Mouse (Mus musculus): Measurements from ENCODE around the gene Pex10.
"Not testable (repeated sequence)": the region's sequence is repeated elsewhere in the genome, so short reads cannot be mapped to it uniquely, and the experiment has no call there.

Gene Pex10

DNA sequence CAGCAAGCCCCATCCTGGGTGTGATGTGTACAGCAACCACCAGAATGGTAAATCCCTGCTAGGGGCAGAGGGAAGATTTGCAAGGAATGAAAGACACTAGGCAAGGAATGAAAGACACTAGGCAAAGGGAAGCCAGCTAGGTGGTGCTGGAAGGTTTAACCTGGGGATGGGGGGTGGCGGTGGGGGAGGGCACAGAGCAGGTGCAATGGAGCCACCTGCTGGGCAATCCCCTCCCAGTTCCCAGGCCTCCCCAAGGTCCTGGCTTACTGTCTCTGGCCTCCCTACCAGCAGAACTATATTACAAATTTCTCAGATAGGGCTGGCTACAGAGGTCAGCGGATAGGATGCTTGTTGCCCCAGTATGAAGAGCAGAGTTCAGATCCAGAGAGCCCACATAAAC is 2.3 kb upstream of the Pex10 start:
- no peak for DNase-seq (ENCODE audit: low spot score in 2 of 2)

GRCm38 (mm10) chr4:155065970-155066833 is 614 bp upstream of the Pex10 start:
- peak; percentile 79 to 88 for DNase-seq (ENCODE audit: low spot score in 2 of 2)

GRCm38 (mm10) chr4:155068357-155068972 is 1.6 kb downstream of the Pex10 start:
- DNase-seq (ENCODE audit: low spot score in 2 of 2): no peak

GRCm38 (mm10) chr4:155069191-155069590 is 2.4 kb downstream of the Pex10 start:
- peak in 1 of 2 experiments; percentile 39 for DNase-seq (ENCODE audit: low spot score in 2 of 2)

DNA sequence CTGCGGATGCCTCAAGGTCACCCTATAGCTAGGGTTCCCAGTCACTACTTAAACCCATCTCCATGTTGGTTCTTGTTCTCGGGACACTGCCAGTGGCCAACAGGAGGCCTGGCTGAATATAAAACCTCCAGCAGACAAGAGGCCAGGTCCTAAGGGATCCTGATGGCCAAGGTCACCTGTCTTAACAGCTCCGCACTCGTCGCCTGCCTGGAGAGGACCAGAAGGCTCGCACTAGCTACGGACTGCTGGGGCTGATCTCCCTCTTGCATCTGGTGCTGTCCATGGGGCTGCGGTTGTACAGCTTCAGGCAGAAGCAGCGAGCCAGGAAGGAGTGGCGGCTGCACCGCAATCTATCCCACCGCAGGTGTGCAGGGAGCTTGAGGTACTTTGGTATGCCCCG is 3.4 kb downstream of the Pex10 start:
- DNase-seq (ENCODE audit: low spot score in 2 of 2): no peak

DNA sequence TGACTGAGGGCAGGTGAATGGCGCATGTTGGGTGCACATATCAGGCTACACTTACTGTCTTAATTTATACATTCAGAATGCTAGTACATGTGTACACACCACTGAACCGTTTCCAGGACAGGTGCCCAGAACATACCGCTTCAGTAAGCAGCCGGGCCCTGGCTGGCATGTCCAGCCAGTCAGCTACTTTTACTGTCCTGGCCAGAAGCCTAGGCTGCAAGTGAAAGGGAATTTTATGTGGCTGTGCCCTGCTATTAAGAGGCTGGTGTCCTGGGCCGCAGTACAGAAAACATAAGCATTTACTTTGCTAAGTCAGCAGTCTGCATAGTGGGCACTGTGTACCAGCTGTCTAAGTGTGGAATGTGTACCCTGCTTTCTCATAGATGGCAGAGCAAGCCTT is 4.1 kb downstream of the Pex10 start:
- DNase-seq (ENCODE audit: low spot score in 2 of 2): no peak

DNA sequence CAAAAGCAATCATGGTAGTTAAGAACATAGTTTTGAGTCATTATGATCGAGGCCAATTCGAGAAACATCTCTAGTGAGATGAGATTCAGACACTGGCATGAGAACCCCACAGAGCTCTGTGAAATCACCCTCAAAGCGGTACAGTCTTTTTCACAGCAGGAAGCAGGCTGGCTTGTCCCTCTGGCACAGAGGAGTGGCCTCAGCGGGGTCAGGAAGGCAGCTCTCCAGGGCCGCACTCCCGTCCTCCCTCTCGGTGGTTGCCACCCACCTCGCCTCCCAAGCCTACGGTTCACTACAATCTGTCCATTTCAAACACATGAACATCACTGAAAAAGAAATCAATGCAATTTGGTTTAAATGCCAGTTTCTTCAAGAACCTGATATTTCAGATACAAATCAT is 7.6 kb downstream of the Pex10 start:
- no peak for DNase-seq (ENCODE audit: low spot score in 2 of 2)

- no peak for DNase-seq (ENCODE audit: low spot score in 2 of 2)
These were observed 8.3 kb downstream of the Pex10 start for GRCm38 (mm10) chr4:155075137-155075536.

- no peak for DNase-seq (ENCODE audit: low spot score in 2 of 2)
These were observed 9.0 kb downstream of the Pex10 start for GRCm38 (mm10) chr4:155075813-155076212.

DNA sequence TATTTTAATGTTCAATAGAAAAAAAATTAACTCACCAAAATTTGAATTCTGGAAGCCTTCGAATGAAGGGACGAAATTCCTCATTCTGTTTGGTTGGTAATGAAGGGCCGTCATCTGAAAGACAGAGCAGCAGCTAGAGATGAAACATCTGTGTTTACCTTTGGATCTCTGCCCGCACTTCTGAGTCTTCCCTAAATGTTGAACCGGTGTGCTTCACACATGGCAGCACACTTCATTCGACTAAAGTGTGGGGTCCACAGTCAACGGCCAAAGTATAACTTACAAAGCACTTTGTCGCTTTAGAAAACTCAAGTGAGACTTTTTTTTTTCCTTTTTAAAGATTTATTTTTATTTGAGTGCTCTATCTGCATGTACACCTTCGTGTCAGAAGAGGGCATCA is 9.9 kb downstream of the Pex10 start:
- no peak for DNase-seq (ENCODE audit: low spot score in 2 of 2)

- not testable (repeated sequence) for DNase-seq (ENCODE audit: low spot score in 2 of 2)
These were observed 12.0 kb downstream of the Pex10 start for GRCm38 (mm10) chr4:155078808-155079207.

DNA sequence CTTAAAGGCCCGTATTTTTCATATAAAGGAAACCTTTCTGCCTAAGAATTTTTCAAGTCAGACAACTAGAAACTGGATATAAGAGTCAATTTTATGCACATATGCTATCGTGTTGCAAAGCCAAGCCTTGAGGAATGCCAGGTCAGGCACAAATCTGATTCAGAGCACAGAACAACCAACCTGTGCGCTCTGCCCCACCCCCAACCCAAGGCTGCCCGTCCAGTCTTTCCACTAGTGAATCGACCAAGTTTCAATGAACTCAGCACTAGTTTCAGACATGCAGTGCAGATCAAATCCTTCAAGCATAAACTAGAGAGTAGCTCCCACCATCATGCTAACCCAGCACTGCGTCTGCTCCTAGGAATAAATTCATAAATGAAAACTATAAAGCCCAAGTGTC is 12.8 kb downstream of the Pex10 start:
- no peak for DNase-seq (ENCODE audit: low spot score in 2 of 2)

- DNase-seq (ENCODE audit: low spot score in 2 of 2): no peak
These were observed 16.7 kb downstream of the Pex10 start for GRCm38 (mm10) chr4:155083553-155083952.

DNA sequence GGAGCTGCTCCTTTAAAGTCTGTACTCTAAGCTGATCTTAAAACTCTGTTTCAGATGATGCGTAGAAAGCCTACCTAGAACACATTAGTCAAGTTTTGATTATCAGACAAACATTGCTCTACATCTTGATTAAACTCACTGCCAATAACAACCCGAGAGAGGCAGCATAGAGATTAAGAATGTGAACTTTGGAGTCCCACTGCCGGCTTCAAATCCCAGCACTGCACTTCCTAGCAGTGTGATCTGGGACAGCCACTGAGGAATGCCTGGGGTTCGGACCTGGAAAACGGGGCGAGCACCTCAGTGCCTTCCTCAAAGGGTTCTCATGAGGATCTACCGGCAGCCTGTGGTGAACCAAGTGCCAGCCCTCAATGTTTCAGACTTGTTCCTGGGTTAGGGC is 17.5 kb downstream of the Pex10 start:
- no peak for DNase-seq (ENCODE audit: low spot score in 2 of 2)

- no peak for DNase-seq (ENCODE audit: low spot score in 2 of 2)
These were observed 18.6 kb downstream of the Pex10 start for GRCm38 (mm10) chr4:155085206-155086107.

DNA sequence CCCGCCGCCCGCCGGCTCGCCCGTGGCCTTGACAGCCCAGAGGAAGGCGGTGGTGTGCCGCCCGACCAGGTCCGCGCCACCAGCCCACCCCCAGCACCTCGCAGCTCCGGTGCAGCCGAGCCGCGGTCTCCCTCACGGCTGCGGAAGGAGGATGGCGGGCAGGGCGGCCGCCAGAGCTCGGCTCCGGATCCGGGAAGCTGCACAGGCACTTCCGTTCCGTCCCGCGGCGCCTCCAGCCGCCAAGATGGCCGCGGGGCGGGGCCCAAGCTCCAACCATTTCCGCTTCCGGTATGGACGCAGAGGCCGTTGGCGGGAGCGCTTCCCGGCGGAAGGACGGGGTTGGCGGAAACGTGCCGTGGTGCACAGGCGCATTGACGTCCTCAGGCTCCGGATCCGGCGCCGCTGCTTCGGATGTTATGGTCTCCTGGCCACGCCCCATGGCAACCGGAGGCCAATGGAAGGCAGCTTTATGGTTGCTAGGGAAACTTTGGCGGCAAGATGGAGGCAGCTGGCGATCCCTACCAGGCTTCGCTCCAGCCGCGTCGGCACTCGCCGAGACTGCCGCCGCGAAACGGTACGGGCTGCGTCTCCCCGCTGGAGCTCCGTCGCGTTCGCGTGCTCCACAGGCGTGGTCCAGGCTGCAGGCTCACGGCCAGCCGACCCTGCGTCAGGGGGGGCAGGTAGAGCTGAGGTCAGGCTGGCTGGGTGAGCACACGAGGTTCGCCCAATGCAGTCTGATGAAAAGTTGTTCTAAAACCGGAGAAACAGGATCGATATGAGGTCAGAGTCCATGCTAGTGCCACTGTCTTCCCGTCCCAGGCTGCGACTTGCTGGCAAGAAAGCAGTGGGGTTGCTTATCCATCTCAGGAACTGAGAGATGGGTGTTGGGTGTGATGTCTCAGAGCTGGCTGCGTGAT is 19.6 kb downstream of the Pex10 start, which contains the start of the genes Rer1 and Morn1:
TSS of gene Rer1 (minus strand) at position 275 of the 917 bp plus-strand sequence.
TSS of gene Morn1 (plus strand) at position 470 of the 917 bp plus-strand sequence.
- peak; percentile 99 to 100 for DNase-seq (ENCODE audit: low spot score in 2 of 2)

- no peak for DNase-seq (ENCODE audit: low spot score in 2 of 2)
These were observed 22.4 kb downstream of the Pex10 start for GRCm38 (mm10) chr4:155089241-155089640.

- no peak for DNase-seq (ENCODE audit: low spot score in 2 of 2)
These were observed 23.3 kb downstream of the Pex10 start for GRCm38 (mm10) chr4:155090147-155090546.

DNA sequence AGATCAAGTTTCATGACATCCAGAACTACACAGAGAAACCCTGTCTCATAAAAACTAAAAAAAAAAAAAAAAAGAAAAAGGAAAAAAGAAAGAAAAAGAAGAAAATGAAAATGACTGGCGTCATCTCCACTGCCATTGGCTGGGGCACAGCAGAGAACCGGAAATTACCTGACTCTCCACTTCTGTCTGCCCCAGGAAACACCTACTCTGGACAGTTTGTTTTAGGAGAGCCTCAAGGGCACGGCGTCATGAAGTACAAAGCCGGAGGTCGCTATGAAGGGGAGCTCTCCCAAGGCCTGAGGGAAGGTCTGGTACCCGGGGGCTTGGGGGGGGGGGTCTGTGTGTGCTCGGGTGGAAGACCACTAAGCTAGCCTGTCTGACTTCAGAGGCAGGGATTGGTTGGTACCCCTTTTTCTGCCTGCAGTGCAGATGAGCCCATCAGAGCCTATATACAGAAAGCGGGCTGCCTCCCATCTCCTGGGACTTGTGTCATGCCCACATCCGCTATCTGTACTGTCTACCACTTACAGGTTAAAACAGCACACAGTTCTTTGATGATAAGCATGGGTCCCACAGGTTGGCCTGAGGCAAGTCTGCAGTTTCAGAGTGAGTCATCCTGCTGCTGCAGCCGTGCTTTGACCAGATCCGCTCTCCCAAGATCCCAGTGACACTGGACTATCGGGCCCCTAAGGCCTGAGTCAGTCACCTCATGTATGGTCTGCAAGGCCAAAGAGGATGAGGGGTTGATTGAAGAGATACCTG is 24.1 kb downstream of the Pex10 start:
- DNase-seq (ENCODE audit: low spot score in 2 of 2): no peak

All from frontal cortex, postnatal 10 days (tissue).